Mouse (Mus musculus): ENCODE data around the gene Rbpj. TPM values are rescaled to one million over a fixed set of nuclear protein-coding genes. Genes with fewer than 3 reads are reported as not detected.
A peak's percentile ranks its signal among the peaks of the same experiment; 100 is the strongest.
"Not testable (repeated sequence)": the region's sequence is repeated elsewhere in the genome, so short reads cannot be mapped to it uniquely, and the experiment has no call there.

The Rbpj gene
- polyA plus RNA-seq, 1 experiment, result 15.3 TPM

DNA sequence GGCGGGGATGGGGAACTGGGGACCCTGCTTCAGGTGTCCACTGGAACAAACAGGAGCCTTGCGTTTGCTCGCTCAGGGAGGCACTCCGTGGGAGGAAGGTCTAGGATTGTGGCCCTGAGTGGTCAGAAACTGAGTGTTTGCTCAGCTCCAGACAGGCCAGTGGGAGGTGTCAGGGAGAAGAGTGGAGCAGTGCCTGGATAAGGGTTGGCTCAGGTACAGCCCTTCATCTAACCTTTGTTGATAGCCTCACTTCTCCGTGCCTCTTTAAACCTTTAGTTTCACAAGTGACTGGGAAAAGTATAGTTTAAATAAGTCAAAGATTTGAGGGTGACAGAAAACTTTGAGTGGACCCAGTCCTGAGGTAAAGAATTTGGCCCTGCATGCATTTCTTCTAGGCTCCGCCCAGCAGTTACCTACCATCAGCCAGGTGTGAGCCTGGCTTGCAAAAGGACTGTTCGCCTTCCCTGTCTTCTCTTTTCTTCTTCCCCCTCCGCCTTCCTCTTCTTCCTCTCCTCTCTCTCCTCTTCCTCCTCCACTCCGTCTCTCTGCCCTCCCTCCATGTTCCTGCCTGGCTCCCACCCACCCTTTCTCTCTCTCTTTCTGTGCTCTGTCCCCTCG, 204.5 kb downstream of the Rbpj start:
- DNase-seq (ENCODE audit: low read depth), result no peak

DNA sequence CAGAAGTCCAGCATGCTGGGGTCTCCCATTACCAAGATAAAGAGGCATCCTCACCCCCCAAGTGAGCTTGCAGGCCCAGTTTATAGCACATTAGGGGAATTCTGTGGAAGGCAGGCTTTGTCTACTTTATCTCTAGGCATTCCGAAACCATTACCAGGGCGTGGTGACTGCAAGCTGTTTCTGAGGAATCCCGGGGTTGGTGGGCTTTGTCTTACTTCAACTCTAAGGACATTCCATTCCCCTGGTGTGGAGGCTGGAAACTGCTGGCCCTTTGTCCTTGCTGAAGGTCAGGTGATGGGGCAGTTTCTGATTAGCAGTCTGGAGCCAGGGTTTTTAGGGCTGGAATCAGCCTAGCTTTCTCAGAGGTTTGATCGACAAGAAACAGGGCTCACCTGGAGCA, 205.6 kb downstream of the Rbpj start:
- no peak for DNase-seq (ENCODE audit: low read depth)

GRCm38 (mm10) chr5:53672352-53672751, 206.4 kb downstream of the Rbpj start:
- no peak for DNase-seq (ENCODE audit: low read depth)

DNA sequence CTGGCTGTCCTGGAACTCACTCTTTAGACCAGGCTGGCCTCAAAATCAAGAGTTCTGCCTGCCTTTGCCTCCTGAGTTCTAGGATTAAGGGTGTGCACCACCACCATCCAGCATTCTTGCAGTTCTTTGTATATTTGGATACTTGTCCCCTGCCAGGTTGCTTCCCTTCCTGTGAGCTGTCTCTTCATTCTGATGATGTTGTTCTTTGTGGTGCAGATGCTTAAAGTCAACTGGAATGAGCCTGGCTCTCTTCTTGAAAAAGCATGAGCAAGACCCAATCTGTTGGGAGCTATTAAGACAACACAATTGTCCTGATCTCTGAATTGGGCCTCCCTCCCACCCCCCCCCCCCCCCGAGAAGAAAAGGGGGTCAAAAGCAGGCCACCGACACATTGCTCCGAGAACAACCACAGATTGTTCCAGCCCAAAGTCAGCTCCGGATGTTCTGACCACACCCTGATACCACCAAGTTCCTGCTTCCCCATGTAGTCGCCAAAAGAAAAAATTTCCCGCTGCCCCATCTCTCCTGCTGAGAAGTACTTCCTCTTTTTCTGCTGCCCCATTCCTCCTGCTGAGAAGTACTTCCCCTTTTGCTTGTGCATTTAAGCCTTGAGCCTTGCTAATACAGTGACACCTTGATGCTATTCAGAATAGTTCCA, 207.7 kb downstream of the Rbpj start:
- DNase-seq (ENCODE audit: low read depth), result not testable (repeated sequence)

DNA sequence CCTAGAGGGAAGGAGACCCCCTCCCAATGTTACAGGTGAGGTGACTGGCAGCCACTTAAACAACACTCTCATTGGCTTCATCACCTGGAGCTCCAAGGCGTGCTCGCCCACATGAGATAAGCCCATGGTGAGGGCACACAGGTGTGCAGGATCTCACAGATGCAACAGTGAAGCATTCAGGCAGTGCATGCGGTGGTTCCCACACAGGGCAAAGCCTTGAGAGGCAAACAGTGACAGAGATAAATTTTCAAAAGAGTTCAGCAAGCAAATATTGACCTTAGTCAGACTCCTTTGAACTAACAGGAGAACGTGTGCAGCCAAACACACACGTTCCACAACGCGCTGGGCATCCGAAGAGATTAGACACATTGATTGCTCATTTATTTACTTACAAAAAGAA, 210.7 kb downstream of the Rbpj start:
- no peak for DNase-seq (ENCODE audit: low read depth)

- DNase-seq (ENCODE audit: low read depth), result no peak
These were observed 212.2 kb downstream of the Rbpj start for GRCm38 (mm10) chr5:53678036-53678767.

DNA sequence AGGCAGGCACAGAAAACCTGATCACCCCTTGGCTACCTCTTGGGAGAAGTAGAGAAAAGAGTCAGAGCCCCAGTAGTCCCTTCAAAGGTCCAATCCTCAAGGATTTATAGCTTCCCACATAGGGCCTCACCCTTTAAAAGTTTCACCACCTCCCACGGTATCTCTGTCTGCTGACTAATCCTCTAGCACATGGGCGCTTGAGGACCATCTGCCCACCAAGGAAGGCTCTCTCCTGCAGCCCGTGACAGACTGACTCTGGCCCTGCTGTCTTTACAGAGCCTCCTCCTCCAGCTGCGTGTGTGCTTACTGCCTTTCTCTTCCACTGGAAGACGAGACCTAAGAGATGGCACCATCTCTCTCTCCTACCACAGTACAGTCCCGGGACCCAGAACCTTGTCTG, 213.7 kb downstream of the Rbpj start:
- DNase-seq (ENCODE audit: low read depth), result no peak

- DNase-seq (ENCODE audit: low read depth), result no peak
These were observed 218.0 kb downstream of the Rbpj start for GRCm38 (mm10) chr5:53683916-53684315.

GRCm38 (mm10) chr5:53684417-53684816, 218.5 kb downstream of the Rbpj start:
- no peak for DNase-seq (ENCODE audit: low read depth)

DNA sequence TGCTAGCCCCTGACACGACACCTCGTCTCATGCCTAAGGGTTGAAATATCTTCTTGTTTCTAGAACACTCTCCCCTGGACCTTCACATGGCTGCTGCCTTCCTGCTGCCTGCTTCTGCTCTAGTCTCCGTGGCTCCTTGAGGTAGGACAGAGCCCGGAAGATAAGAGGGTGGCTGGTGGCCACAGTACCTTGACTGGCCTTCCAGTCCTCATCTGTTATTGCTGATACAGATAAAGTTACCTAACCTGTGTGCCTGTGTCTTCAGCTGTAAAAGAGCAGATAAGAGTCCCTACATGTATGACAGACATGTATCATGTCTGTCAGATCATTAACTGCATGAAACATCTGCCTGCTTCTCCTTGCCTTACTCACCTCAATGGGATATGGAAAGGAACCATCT, 219.7 kb downstream of the Rbpj start:
- DNase-seq (ENCODE audit: low read depth), result no peak

DNA sequence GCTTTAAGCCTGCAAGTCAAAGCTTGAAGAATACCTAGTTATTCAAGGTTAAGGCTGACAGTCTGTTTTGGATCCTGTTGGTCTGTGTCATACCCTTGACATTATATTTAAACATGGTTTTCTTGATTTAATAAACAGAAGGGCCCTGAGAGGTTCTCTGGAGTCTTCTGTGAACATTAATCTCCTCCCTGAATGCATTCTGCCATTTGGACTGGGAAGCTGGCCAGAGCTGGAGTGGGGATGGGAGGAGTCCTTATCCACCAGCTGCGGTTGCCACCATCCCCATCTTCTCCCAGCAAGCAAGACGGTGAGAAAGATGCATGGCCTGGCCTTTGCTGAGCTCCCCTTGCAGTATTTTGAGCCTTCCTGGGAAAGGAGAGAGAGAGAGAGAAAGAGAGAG, 220.4 kb downstream of the Rbpj start:
- DNase-seq (ENCODE audit: low read depth), result no peak

DNA sequence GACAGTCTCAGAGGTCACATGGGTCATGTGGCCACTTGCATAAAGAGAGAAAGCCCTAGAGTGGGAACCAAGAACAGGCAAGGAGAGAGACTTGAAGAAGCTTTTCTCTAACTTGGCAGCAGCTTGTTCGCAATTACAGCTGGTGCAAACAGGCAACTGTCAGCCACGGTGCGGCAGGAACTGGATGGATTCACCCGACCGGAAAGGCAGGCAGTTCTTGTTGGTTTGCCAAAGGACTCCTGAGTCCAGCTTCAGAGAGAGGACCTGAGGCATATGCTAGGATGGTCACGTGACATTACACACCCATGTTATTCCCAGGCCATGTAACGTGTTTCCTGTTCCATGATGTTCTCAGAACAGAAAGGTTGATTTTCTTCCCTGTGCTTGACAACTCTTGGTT, 222.4 kb downstream of the Rbpj start:
- peak; percentile 8 for DNase-seq (ENCODE audit: low read depth)

DNA sequence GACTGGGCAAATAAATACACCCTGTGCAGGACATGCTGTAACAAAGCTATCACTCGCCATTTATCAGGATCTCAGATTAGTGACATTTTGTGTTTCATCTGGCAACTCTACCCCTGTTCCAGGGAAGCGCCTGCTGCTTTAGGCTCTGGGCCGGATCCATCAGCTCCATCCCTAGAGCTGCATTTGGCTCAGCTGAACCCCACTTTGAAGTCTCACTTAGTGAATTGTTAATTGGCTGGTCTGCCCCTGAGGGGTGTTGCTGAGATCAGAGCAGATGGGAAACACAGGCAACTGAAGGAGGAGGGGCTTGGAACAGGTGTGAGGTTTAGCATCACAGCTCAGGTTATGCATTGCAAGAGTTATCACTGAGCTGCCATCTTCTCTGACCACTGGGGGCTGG, 225.6 kb downstream of the Rbpj start:
- no peak for DNase-seq (ENCODE audit: low read depth)

- DNase-seq (ENCODE audit: low read depth), result no peak
These were observed 226.1 kb downstream of the Rbpj start for GRCm38 (mm10) chr5:53692100-53692499.

- no peak for DNase-seq (ENCODE audit: low read depth)
These were observed 226.7 kb downstream of the Rbpj start for GRCm38 (mm10) chr5:53692662-53693061.

- no peak for DNase-seq (ENCODE audit: low read depth)
These were observed 230.7 kb downstream of the Rbpj start for GRCm38 (mm10) chr5:53696701-53697100.

DNA sequence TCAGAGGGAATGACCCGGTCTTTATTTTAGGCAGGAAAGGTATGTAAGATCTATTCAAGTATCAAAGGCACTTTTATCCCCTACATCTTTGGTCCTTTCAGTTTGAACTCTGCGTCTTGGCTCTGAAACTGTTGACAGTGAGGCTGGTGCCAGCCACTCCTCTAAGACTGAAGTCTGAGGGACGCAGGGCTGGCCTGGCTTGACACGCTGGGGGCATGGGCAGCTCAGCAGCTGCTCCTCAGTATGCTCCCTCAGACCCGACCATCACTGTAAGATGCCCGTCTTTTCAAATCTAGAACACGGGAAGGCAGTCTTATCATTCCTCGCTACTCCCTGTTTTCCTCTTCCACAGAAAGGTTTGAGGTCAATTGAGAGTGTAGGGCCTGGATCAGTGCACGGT, 231.8 kb downstream of the Rbpj start:
- no peak for DNase-seq (ENCODE audit: low read depth)

DNA sequence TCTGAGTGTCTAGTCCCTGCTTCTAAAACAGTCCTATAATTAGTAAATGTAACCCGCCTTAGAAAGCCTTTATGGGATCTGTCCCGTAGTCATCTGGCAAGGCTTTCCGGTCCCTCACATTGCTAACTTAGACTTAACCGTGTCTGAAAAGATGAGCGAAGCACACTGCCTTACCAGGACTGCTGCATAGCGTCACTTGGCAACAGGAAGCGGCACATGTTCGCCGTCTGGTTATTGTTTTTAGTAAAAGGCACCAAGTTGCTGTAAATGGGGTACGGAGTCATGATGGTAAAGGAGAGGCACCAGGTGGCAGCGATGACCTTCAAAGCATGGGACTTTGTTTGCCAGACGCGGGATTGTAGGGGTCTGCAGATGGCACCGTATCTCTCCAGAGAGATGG, 236.7 kb downstream of the Rbpj start:
- DNase-seq (ENCODE audit: low read depth), result no peak

Other genes with a start within 250 kb of the Rbpj start
- gene Smim20, start 199.1 kb upstream of the Rbpj start, polyA plus RNA-seq (2012; rRNA removed), result 39.5 and 57.0 TPM in 2 replicates
- gene Cckar, start 241.6 kb downstream of the Rbpj start, polyA plus RNA-seq (2012; rRNA removed), result not detected in 2 replicates